Mouse (Mus musculus): ENCODE measurements around the gene Ppan.

DNA sequence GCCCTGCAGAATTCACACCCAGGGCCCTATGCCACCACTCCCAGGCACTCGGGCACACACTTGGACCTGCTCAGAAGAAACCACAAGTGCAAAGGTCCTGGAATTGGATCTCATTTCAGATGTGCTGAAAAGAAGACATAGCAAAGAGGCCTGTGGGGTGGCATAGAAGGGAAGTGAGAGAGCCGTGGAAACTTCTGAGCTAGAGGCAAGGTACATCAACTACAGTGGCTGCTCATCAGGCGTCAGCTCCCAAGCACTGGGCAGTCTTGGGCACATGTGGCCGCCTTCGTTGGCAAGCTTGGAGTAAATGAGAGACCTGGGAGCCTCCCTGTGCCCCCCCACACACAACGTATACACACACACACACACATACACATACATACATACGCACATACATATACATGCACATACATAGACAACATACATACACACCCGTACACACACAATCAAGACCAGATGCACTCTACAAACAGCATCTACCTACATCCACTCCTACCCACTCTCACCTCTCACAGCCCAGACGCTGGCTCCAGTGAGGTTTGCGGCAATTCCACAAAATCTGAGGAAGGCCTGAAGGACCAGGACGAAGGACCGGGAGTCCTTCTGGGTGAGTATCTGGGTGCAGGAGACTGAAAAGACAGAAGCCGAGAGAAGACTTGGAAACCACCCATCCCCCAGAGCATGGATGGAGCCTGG lies 8.7 kb upstream of the Ppan start, which contains the start of gene Angptl6:
- no peak for TF ChIP-seq CTCF (IDR thresholded peaks at IDR 0.05; ENCODE audit: borderline replicate concordance, insufficient read depth, low read depth, low read length)
- no peak for TF ChIP-seq POLR2A (IDR thresholded peaks at IDR 0.05; ENCODE audit: borderline replicate concordance, insufficient read depth, low read length)

Data from cerebellum, adult 2 months (tissue).